Mouse (Mus musculus): ENCODE results near the gene Hist1h2ad. TPM values are rescaled to one million over a fixed set of nuclear protein-coding genes. Genes with fewer than 3 reads are reported as not detected.
"Not testable (repeated sequence)": the region's sequence is repeated elsewhere in the genome, so short reads cannot be mapped to it uniquely, and the experiment has no call there.

Gene Hist1h2ad
- polyA plus RNA-seq, 1 experiment from 2014 or later, result 1.0 TPM

DNA sequence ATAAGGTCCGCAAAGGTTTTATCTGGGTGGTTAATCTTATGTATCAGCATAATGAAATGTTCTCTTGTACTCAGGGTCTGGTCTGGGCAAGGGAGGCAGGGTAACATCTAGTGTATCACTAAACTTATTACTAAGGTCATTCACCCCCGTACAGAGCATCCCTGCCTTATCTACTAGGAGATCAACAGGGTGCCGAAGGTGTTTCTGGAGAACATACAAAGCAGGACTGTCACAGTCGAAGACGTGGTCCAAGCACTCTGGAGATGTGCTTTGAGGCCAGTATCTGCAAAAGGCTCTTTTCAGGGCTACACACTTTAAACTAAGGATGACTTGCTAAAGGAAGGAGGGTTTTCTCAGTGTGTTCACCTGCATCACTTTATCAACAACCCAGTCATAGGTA lies 27.5 kb upstream of the Hist1h2ad start:
- no peak for ATAC-seq (ENCODE audit: low FRiP score)
- H3K36me3 ChIP-seq (ENCODE audit: control insufficient read depth, insufficient read depth, low read length), result no peaks in the 10 kb centered on the region
- no peak overlapping the region; the same call in 1 of the 2 replicates for H3K27ac ChIP-seq (ENCODE audit: low read depth, low read length)
- H3K4me1 ChIP-seq (replicated peaks; ENCODE audit: control insufficient read depth, insufficient read depth, low read length), result no peaks in the 10 kb centered on the region
- no peak overlapping the region for H3K9ac ChIP-seq (ENCODE audit: low read depth, low read length)
- WGBS, result 76% methylated on average over 5 of the region's 5 CpGs
- no peak overlapping the region for H3K4me2 ChIP-seq (replicated peaks; ENCODE audit: low read depth, low read length)
- no peaks in the 10 kb centered on the region for H3K27me3 ChIP-seq (ENCODE audit: control insufficient read depth, insufficient read depth, low read length)
- no peak overlapping the region for H3K4me3 ChIP-seq (ENCODE audit: low read depth, low read length)
- no peaks in the 10 kb centered on the region for H3K9me3 ChIP-seq (ENCODE audit: control insufficient read depth, low read length)
- no peak for DNase-seq (ENCODE audit: low spot score)

DNA sequence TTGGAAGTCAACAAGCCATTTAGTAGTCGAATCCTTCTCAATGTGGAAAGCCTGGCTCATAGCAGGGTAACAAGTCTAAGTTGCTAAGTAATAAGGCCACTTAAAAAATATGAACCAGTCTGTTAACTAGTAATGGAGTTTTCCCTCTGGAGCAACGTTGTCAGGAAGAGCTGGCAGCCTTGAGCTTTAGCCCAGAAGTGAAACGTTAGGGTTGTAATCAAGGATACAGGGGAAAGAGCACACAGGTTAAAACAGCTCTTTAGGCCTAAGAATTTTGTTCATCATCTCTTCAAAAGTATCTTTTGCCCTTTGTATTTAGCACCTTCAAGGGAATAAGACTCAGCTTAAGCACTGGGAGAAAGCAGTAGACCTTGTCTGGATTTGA lies 23.4 kb upstream of the Hist1h2ad start:
- no peak for ATAC-seq (ENCODE audit: low FRiP score)
- peak; percentile 61 for DNase-seq (ENCODE audit: low spot score)
- WGBS, result 7% methylated on average over 3 of the region's 3 CpGs

DNA sequence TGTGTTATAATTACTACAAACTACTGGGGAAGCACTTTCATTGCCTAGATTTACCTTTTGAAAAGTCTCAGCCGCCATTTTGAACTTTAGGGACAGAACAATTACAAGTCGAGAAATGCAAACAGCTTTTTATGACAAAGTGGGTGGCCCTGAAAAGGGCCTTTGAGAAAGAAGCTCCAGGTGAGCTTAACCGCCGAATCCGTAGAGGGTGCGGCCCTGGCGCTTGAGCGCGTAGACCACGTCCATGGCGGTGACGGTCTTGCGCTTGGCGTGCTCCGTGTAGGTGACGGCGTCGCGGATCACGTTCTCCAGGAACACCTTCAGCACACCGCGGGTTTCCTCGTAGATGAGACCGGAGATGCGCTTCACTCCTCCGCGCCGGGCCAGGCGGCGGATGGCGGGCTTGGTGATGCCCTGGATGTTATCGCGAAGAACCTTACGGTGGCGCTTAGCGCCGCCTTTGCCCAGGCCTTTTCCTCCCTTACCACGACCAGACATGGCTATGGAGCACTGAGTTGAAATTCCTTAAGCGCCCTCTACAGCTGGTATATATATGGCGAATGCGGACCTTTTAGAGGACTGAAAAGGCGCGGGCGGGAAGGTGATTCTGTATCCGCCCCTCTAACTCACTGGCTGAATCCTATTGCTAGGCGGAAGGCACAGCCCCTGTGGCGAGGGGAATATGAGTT lies 22.9 kb upstream of the Hist1h2ad start, which contains the start of gene Hist1h4f:
Gene Hist1h4f, minus strand, starts transcription at position 503 of the 689 bp plus-strand sequence.
- Histone ChIP-seq H3K9ac (ENCODE audit: low read depth, low read length) (peak within 1 kb of the TSS; percentile 58), H3K27ac (ENCODE audit: low read depth, low read length) (peak within 1 kb of the TSS; percentile 84), H3K4me2 (replicated peaks; ENCODE audit: low read depth, low read length) (peak within 1 kb of the TSS; percentile 43), H3K4me3 (ENCODE audit: low read depth, low read length) (peak within 1 kb of the TSS; percentile 34)
- H3K4me1 ChIP-seq (replicated peaks; ENCODE audit: control insufficient read depth, insufficient read depth, low read length); H3K27me3 ChIP-seq (ENCODE audit: control insufficient read depth, insufficient read depth, low read length); H3K9me3 ChIP-seq (ENCODE audit: control insufficient read depth, low read length); H3K36me3 ChIP-seq (ENCODE audit: control insufficient read depth, insufficient read depth, low read length): not testable (repeated sequence)
- ATAC-seq (ENCODE audit: low FRiP score), result peak; percentile 86
- peak; percentile 94 for DNase-seq (ENCODE audit: low spot score)
- under 1% methylated on average over 46 of the region's 47 CpGs for WGBS

More for the DNA sequence above, 23.4 kb upstream of the Hist1h2ad start:
- Histone ChIP-seq H3K36me3 (ENCODE audit: control insufficient read depth, insufficient read depth, low read length) (no peaks in the 10 kb centered on the region), H3K4me3 (ENCODE audit: low read depth, low read length) (peak overlapping the region; percentile 34), H3K4me1 (replicated peaks; ENCODE audit: control insufficient read depth, insufficient read depth, low read length) (no peaks in the 10 kb centered on the region), H3K4me2 (replicated peaks; ENCODE audit: low read depth, low read length) (peak overlapping the region; percentile 43), H3K27me3 (ENCODE audit: control insufficient read depth, insufficient read depth, low read length) (no peaks in the 10 kb centered on the region), H3K27ac (ENCODE audit: low read depth, low read length) (peak overlapping the region; percentile 84), H3K9ac (ENCODE audit: low read depth, low read length) (peak overlapping the region; percentile 58), H3K9me3 (ENCODE audit: control insufficient read depth, low read length) (no peaks in the 10 kb centered on the region)

DNA sequence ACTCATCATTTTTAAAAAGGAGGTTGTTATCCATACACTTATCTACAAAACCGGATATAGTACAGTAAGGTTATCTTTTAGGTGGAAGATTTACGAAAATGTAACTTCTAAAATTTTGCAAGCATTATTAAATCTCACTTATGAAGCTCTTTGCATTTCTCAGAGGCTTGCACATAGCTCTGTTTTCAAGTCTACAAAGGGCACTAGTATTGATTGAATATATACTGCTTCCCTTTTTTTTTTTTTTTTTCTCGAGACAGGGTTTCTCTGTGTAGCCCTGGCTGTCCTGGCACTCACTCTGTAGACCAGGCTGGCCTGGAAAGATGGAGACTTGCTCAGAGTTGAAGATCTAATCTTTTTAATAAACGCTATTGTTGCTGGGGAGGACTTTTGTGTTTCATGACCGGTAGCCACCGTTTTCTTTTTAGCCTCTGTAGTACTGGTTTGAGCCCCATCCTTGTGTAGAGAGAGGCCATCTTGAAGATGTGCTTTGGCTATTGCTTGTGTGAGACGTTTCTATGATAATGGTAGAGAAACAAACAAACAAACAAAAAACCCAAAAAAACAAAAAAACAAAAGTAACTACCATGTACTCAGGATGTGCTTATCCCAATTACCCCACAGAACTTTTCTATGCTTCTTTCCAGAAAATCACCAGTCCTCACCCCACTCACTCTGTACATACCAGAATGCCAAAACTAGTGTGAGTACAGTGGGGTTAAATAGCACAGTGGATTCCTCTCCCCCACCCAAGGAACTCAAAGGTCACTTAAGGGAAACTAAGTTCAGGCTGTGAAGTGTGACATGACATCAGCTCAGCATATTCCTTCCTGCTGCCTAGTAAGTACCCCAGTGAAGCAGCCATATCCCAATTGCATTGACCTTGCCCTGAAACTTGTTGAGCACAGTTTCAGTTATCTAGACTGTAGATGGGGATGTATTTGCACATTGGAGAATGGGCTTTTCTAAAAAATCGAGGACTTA lies 22.0 kb upstream of the Hist1h2ad start:
- DNase-seq (ENCODE audit: low spot score) (no peak), ATAC-seq (ENCODE audit: low FRiP score) (no peak)
- H3K4me2 ChIP-seq (replicated peaks; ENCODE audit: low read depth, low read length), result peak overlapping the region; percentile 43
- H3K27me3 ChIP-seq (ENCODE audit: control insufficient read depth, insufficient read depth, low read length), result no peaks in the 10 kb centered on the region
- peak overlapping the region; percentile 84 for H3K27ac ChIP-seq (ENCODE audit: low read depth, low read length)
- WGBS, result 55% methylated on average over 8 of the region's 8 CpGs
- H3K9ac ChIP-seq (ENCODE audit: low read depth, low read length), result no peak overlapping the region
- no peaks in the 10 kb centered on the region for H3K4me1 ChIP-seq (replicated peaks; ENCODE audit: control insufficient read depth, insufficient read depth, low read length)
- H3K9me3 ChIP-seq (ENCODE audit: control insufficient read depth, low read length), result no peaks in the 10 kb centered on the region
- no peaks in the 10 kb centered on the region for H3K36me3 ChIP-seq (ENCODE audit: control insufficient read depth, insufficient read depth, low read length)
- peak overlapping the region; percentile 34; the same call in 1 of the 2 replicates for H3K4me3 ChIP-seq (ENCODE audit: low read depth, low read length)

GRCm38 (mm10) chr13:23552962-23553361 lies 21.2 kb upstream of the Hist1h2ad start, which contains the start of gene Hist1h1d:
Gene Hist1h1d, plus strand, starts transcription at chr13:23553262.
- ATAC-seq (ENCODE audit: low FRiP score), result no peak
- Histone ChIP-seq H3K27ac (ENCODE audit: low read depth, low read length) (peak within 1 kb of the TSS; percentile 84), H3K4me3 (ENCODE audit: low read depth, low read length) (no peak within 1 kb of the TSS), H3K27me3 (ENCODE audit: control insufficient read depth, insufficient read depth, low read length) (no peaks in the 10 kb centered on the region), H3K9me3 (ENCODE audit: control insufficient read depth, low read length) (no peaks in the 10 kb centered on the region), H3K4me1 (replicated peaks; ENCODE audit: control insufficient read depth, insufficient read depth, low read length) (no peaks in the 10 kb centered on the region), H3K4me2 (replicated peaks; ENCODE audit: low read depth, low read length) (no peak within 1 kb of the TSS), H3K36me3 (ENCODE audit: control insufficient read depth, insufficient read depth, low read length) (no peaks in the 10 kb centered on the region), H3K9ac (ENCODE audit: low read depth, low read length) (no peak within 1 kb of the TSS)
- DNase-seq (ENCODE audit: low spot score), result no peak

- Histone ChIP-seq H3K27me3 (ENCODE audit: control insufficient read depth, insufficient read depth, low read length) (no peaks in the 10 kb centered on the region), H3K36me3 (ENCODE audit: control insufficient read depth, insufficient read depth, low read length) (no peaks in the 10 kb centered on the region), H3K27ac (ENCODE audit: low read depth, low read length) (peak overlapping the region; percentile 97), H3K9me3 (ENCODE audit: control insufficient read depth, low read length) (no peaks in the 10 kb centered on the region), H3K9ac (ENCODE audit: low read depth, low read length) (peak overlapping the region; percentile 90), H3K4me3 (ENCODE audit: low read depth, low read length) (peak overlapping the region; percentile 57), H3K4me1 (replicated peaks; ENCODE audit: control insufficient read depth, insufficient read depth, low read length) (no peaks in the 10 kb centered on the region), H3K4me2 (replicated peaks; ENCODE audit: low read depth, low read length) (peak overlapping the region; percentile 98)
- WGBS, result 26% methylated on average over 9 of the region's 9 CpGs
- ATAC-seq (ENCODE audit: low FRiP score) (no peak), DNase-seq (ENCODE audit: low spot score) (no peak)
These were observed 19.8 kb upstream of the Hist1h2ad start for GRCm38 (mm10) chr13:23554393-23554792.

GRCm38 (mm10) chr13:23554925-23555838 lies 19.0 kb upstream of the Hist1h2ad start:
- no peaks in the 10 kb centered on the region for H3K27me3 ChIP-seq (ENCODE audit: control insufficient read depth, insufficient read depth, low read length)
- DNase-seq (ENCODE audit: low spot score) (peak; percentile 84), ATAC-seq (ENCODE audit: low FRiP score) (peak; percentile 86)
- peak overlapping the region; percentile 97 for H3K27ac ChIP-seq (ENCODE audit: low read depth, low read length)
- no peaks in the 10 kb centered on the region for H3K36me3 ChIP-seq (ENCODE audit: control insufficient read depth, insufficient read depth, low read length)
- under 1% methylated on average over 52 of the region's 54 CpGs for WGBS
- peak overlapping the region; percentile 90 for H3K9ac ChIP-seq (ENCODE audit: low read depth, low read length)
- H3K9me3 ChIP-seq (ENCODE audit: control insufficient read depth, low read length), result no peaks in the 10 kb centered on the region
- peak overlapping the region; percentile 57 for H3K4me3 ChIP-seq (ENCODE audit: low read depth, low read length)
- peak overlapping the region; percentile 98 for H3K4me2 ChIP-seq (replicated peaks; ENCODE audit: low read depth, low read length)
- no peaks in the 10 kb centered on the region for H3K4me1 ChIP-seq (replicated peaks; ENCODE audit: control insufficient read depth, insufficient read depth, low read length)

DNA sequence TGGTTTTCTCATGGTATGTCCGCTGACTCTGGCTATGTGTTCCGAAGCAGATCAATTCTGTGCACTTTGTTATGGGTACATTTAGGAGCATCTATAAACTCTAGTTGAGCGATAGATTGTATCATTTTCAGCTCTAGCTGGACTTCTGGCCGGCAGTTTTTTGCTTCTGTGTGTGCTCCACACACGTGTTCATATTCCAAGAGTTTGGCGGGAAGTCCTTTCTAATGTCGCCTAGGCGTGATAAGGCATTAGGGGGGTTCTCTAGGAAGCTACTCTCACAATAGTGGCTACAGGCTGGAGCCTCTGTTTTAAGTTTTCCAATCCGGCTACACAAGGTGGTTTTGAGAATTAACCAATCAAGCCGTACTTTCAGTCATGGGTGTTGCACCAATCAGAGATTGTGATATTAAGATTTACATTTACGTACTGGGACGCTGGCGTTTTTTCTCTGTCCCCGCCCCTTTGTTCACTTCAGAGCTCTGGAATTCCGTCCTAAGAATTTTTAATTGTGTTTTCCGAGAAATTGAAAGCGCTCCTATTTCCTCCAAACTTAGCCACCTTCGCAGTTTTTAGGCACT lies 18.3 kb upstream of the Hist1h2ad start:
- ATAC-seq (ENCODE audit: low FRiP score) (peak; percentile 82), DNase-seq (ENCODE audit: low spot score) (peak; percentile 85)
- H3K4me2 ChIP-seq (replicated peaks; ENCODE audit: low read depth, low read length), result peak overlapping the region; percentile 98
- peak overlapping the region; percentile 97 for H3K27ac ChIP-seq (ENCODE audit: low read depth, low read length)
- no peaks in the 10 kb centered on the region for H3K4me1 ChIP-seq (replicated peaks; ENCODE audit: control insufficient read depth, insufficient read depth, low read length)
- peak overlapping the region; percentile 90 for H3K9ac ChIP-seq (ENCODE audit: low read depth, low read length)
- under 1% methylated on average over 18 of the region's 18 CpGs for WGBS
- no peaks in the 10 kb centered on the region for H3K27me3 ChIP-seq (ENCODE audit: control insufficient read depth, insufficient read depth, low read length)
- H3K9me3 ChIP-seq (ENCODE audit: control insufficient read depth, low read length), result no peaks in the 10 kb centered on the region
- H3K4me3 ChIP-seq (ENCODE audit: low read depth, low read length), result peak overlapping the region; percentile 57
- H3K36me3 ChIP-seq (ENCODE audit: control insufficient read depth, insufficient read depth, low read length), result no peaks in the 10 kb centered on the region

All from hindbrain, embryonic 11.5 days (tissue).